Mouse (Mus musculus): ENCODE measurements around the gene Pnmal2. TPM values are rescaled to one million over a fixed set of nuclear protein-coding genes. Genes with fewer than 3 reads are reported as not detected.

Pnmal2 gene
- total and polyA plus RNA-seq, 3 experiments = 0.07 TPM; not detected in 2

GRCm38 (mm10) chr7:16907842-16908241, 36.6 kb upstream of the Pnmal2 start:
- Histone ChIP-seq H3K4me3 (ENCODE audit: control insufficient read depth in 1 of 2, insufficient read depth in 1 of 2, low read depth in 2 of 2, low read length in 2 of 2) (peak overlapping the region; percentile 57 to 70), H3K27ac (ENCODE audit: control insufficient read depth, low read depth, low read length) (peak overlapping the region; percentile 54), H3K9ac (ENCODE audit: control insufficient read depth, low read depth, low read length, poor library complexity, severe bottlenecking) (peak overlapping the region; percentile 74), H3K79me2 (ENCODE audit: control insufficient read depth, insufficient read depth, low read length, poor library complexity) (peaks cover 27% of the 10 kb centered on the region), H3K36me3 (ENCODE audit: control insufficient read depth in 1 of 2, insufficient read depth in 2 of 2, low read length in 2 of 2) (peaks cover 0 to 26% of the 10 kb centered on the region in 2 experiments), H3K9me3 (replicated peaks; ENCODE audit: insufficient read depth, low read length) (no peaks in the 10 kb centered on the region), H3K4me1 (ENCODE audit: control insufficient read depth in 1 of 2, insufficient read depth in 2 of 2, low read length in 2 of 2) (peaks cover 4 to 39% of the 10 kb centered on the region in 2 experiments), H3K27me3 (ENCODE audit: control insufficient read depth in 1 of 2, insufficient read depth in 2 of 2, low read length in 2 of 2) (no peaks in the 10 kb centered on the region)
- no peak for TF ChIP-seq MEF2A (IDR thresholded peaks at IDR 0.05; ENCODE audit: extremely low read depth, insufficient replicate concordance, low read depth, low read length, poor library complexity, severe bottlenecking)
- no peak for TF ChIP-seq MAX (IDR thresholded peaks at IDR 0.05; ENCODE audit: low read length)
- no peak for TF ChIP-seq E2F4 (IDR thresholded peaks at IDR 0.05; ENCODE audit: borderline replicate concordance, low read depth, low read length)
- no peak for TF ChIP-seq TAL1 (IDR thresholded peaks at IDR 0.05; ENCODE audit: low read length)
- TF ChIP-seq CTCF (IDR thresholded peaks at IDR 0.05 in 2 of 3, conservative IDR thresholded peaks at IDR 0.05 in 1 of 3; ENCODE audit: control insufficient read depth in 1 of 3, insufficient read depth in 1 of 3, low read depth in 2 of 3, low read length in 3 of 3, poor library complexity in 1 of 3, severe bottlenecking in 1 of 3) = no peak
- no peak for TF ChIP-seq HCFC1 (IDR thresholded peaks at IDR 0.05; ENCODE audit: low read depth, low read length)
- peak; percentile 47 for DNase-seq (ENCODE audit: low read depth, low spot score)

GRCm38 (mm10) chr7:16908367-16908766, 36.1 kb upstream of the Pnmal2 start:
- no peak for TF ChIP-seq POLR2AphosphoS2 (IDR thresholded peaks at IDR 0.05; ENCODE audit: low read length)
- no peak for TF ChIP-seq KAT2A (conservative IDR thresholded peaks at IDR 0.05; ENCODE audit: low read depth, low read length)
- 0 out of 2 replicates have a peak, but pooled peaks have one; percentile 33 for TF ChIP-seq MAZ (IDR thresholded peaks at IDR 0.05; ENCODE audit: low read depth, low read length)
- no peak for TF ChIP-seq POLR2A (IDR thresholded peaks at IDR 0.05; ENCODE audit: control insufficient read depth in 1 of 2, insufficient read depth in 1 of 2, low read depth in 1 of 2, low read length in 2 of 2, poor library complexity in 1 of 2)
- no peak for TF ChIP-seq GABPA (IDR thresholded peaks at IDR 0.05; ENCODE audit: low read depth, low read length)
- TF ChIP-seq MYC (IDR thresholded peaks at IDR 0.05; ENCODE audit: low read depth, low read length) = 0 out of 2 replicates have a peak, but pooled peaks have one; percentile 29
- TF ChIP-seq EP300 (IDR thresholded peaks at IDR 0.05; ENCODE audit: low read depth in 1 of 2, low read length in 2 of 2) = peak; percentile 41 to 56; a peak in 3 of 4 replicates
- TF ChIP-seq MEF2A (IDR thresholded peaks at IDR 0.05; ENCODE audit: extremely low read depth, insufficient replicate concordance, low read depth, low read length, poor library complexity, severe bottlenecking) = no peak
- TF ChIP-seq TBP (IDR thresholded peaks at IDR 0.05; ENCODE audit: low read depth, low read length) = no peak
- peak; percentile 51 for TF ChIP-seq RCOR1 (IDR thresholded peaks at IDR 0.05; ENCODE audit: low read depth, low read length)
- peak; percentile 50; the same call in 1 of the 2 replicates for TF ChIP-seq GATA1 (IDR thresholded peaks at IDR 0.05; ENCODE audit: low read depth, low read length)
- TF ChIP-seq ELF1 (IDR thresholded peaks at IDR 0.05; ENCODE audit: low read depth, low read length) = 0 out of 2 replicates have a peak, but pooled peaks have one; percentile 12
- TF ChIP-seq BHLHE40 (IDR thresholded peaks at IDR 0.05; ENCODE audit: borderline replicate concordance, low read depth, low read length) = no peak
- no peak for TF ChIP-seq TCF12 (IDR thresholded peaks at IDR 0.05; ENCODE audit: low read depth, low read length)
- no peak for TF ChIP-seq USF2 (IDR thresholded peaks at IDR 0.05; ENCODE audit: borderline replicate concordance in 1 of 2, insufficient read depth in 1 of 2, low read depth in 1 of 2, low read length in 2 of 2)
- TF ChIP-seq POLR2AphosphoS5 (IDR thresholded peaks at IDR 0.05; ENCODE audit: borderline replicate concordance, low read depth, low read length) = no peak
- peak overlapping the region; percentile 74 for H3K9ac ChIP-seq (ENCODE audit: control insufficient read depth, low read depth, low read length, poor library complexity, severe bottlenecking)
- no peaks in the 10 kb centered on the region for H3K27me3 ChIP-seq (ENCODE audit: control insufficient read depth in 1 of 2, insufficient read depth in 2 of 2, low read length in 2 of 2)
- H3K4me1 ChIP-seq (ENCODE audit: control insufficient read depth in 1 of 2, insufficient read depth in 2 of 2, low read length in 2 of 2) = peaks cover 4 to 34% of the 10 kb centered on the region in 2 experiments
- peak; percentile 42 for DNase-seq (ENCODE audit: low read depth, low spot score)
- H3K4me3 ChIP-seq (ENCODE audit: control insufficient read depth in 1 of 2, insufficient read depth in 1 of 2, low read depth in 2 of 2, low read length in 2 of 2) = peak overlapping the region; percentile 57 to 70
- peak overlapping the region; percentile 54 for H3K27ac ChIP-seq (ENCODE audit: control insufficient read depth, low read depth, low read length)
- peaks cover 0 to 26% of the 10 kb centered on the region in 2 experiments for H3K36me3 ChIP-seq (ENCODE audit: control insufficient read depth in 1 of 2, insufficient read depth in 2 of 2, low read length in 2 of 2)
- no peaks in the 10 kb centered on the region for H3K9me3 ChIP-seq (replicated peaks; ENCODE audit: insufficient read depth, low read length)
- peaks cover 27% of the 10 kb centered on the region for H3K79me2 ChIP-seq (ENCODE audit: control insufficient read depth, insufficient read depth, low read length, poor library complexity)
